Mouse (Mus musculus) MEL (cell line): ENCODE measurements around the gene Crnkl1.

Experiments
- BHLHE40 ChIP-seq: IDR thresholded peaks from 2 replicates; pipeline ENCODE4 v1.6.1; 2012; ENCODE audit warnings: low read depth, mild to moderate bottlenecking, inconsistent platforms, low read length, improper control_type of control experiment, borderline replicate concordance
- CTCF ChIP-seq, 3 experiments: IDR thresholded peaks in 2 of 3; conservative IDR thresholded peaks in 1 of 3; 2 replicates each; pipeline ENCODE4 v1.5.1; 2011 to 2012; ENCODE audit warnings: low read length in 3 of 3, low read depth in 2 of 3, mild to moderate bottlenecking in 2 of 3, improper control_type of control experiment in 1 of 3, inconsistent platforms in 1 of 3, mixed read lengths in 1 of 3, moderate library complexity in 1 of 3; ENCODE audit not compliant: control insufficient read depth in 1 of 3, insufficient read depth in 1 of 3, poor library complexity in 1 of 3, severe bottlenecking in 1 of 3
- EP300 ChIP-seq, 2 experiments: IDR thresholded peaks; 2 replicates each; pipeline ENCODE4 v1.6.1; 2011; ENCODE audit warnings: improper control_type of control experiment in 2 of 2, low read length in 2 of 2, low read depth in 1 of 2, mild to moderate bottlenecking in 1 of 2
- POLR2A ChIP-seq, 2 experiments: IDR thresholded peaks; 2 replicates each; pipeline ENCODE4 v1.6.1; 2011 to 2012; ENCODE audit warnings: low read length in 2 of 2, mild to moderate bottlenecking in 2 of 2, control low read depth in 1 of 2, improper control_type of control experiment in 1 of 2, low read depth in 1 of 2, moderate library complexity in 1 of 2; ENCODE audit not compliant: control insufficient read depth in 1 of 2, insufficient read depth in 1 of 2, poor library complexity in 1 of 2
- ZKSCAN1 ChIP-seq: IDR thresholded peaks from 2 replicates; pipeline ENCODE4 v1.6.1; 2012; ENCODE audit warnings: low read depth, mild to moderate bottlenecking, inconsistent platforms, low read length, improper control_type of control experiment, moderate library complexity
- ZMIZ1 ChIP-seq: IDR thresholded peaks from 2 replicates; pipeline ENCODE4 v1.6.1; 2012; ENCODE audit warnings: low read depth, mild to moderate bottlenecking, inconsistent platforms, low read length, improper control_type of control experiment, moderate library complexity

DNA sequence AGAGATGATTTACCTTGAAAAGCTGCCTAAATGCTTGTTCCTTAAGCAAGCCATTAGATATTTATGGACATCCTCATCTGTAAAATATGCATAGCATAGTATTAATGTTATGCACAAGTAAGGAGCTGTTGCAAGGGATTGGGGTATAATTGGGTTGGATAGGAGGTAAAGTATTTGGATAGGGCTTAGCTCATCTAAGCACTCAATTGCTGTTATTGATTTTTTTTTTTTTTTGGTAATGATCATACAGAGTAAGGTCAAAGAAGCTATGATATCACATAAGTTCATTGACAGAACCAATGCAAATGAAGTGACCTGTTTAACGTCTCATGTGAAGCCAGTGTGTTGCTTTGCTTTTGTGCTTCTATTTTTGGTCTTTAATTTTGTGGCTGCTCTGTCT lies 60.9 kb downstream of the Crnkl1 start:
- TF ChIP-seq CTCF (IDR thresholded peaks at IDR 0.05 in 2 of 3, conservative IDR thresholded peaks at IDR 0.05 in 1 of 3; ENCODE audit: control insufficient read depth in 1 of 3, insufficient read depth in 1 of 3, low read depth in 2 of 3, low read length in 3 of 3, poor library complexity in 1 of 3, severe bottlenecking in 1 of 3), result no peak
- no peak for TF ChIP-seq POLR2A (IDR thresholded peaks at IDR 0.05; ENCODE audit: control insufficient read depth in 1 of 2, insufficient read depth in 1 of 2, low read depth in 1 of 2, low read length in 2 of 2, poor library complexity in 1 of 2)
- TF ChIP-seq ZKSCAN1, result no peak
- no peak for TF ChIP-seq ZMIZ1
- no peak for TF ChIP-seq EP300 (IDR thresholded peaks at IDR 0.05; ENCODE audit: low read depth in 1 of 2, low read length in 2 of 2)
- no peak for TF ChIP-seq BHLHE40
